Mouse (Mus musculus) thymus, adult 2 months (tissue): ENCODE measurements around the gene Mipol1.

ENCODE experiments used
- CTCF ChIP-seq: fragments of 200-500 bp; IDR thresholded peaks from 2 replicates; pipeline ENCODE4 v1.5.1; 2012; ENCODE audit warnings: mild to moderate bottlenecking, control low read depth, low read length, moderate library complexity, borderline replicate concordance; ENCODE audit not compliant: control insufficient read depth, poor library complexity, insufficient read depth; ENCODE audit errors: extremely low read depth
- POLR2A ChIP-seq: fragments of 200-500 bp; IDR thresholded peaks from 2 replicates; pipeline ENCODE4 v1.6.1; 2012; ENCODE audit warnings: mild to moderate bottlenecking, low read length, control low read depth, moderate library complexity; ENCODE audit not compliant: control insufficient read depth, poor library complexity, insufficient read depth; ENCODE audit errors: extremely low read depth

DNA sequence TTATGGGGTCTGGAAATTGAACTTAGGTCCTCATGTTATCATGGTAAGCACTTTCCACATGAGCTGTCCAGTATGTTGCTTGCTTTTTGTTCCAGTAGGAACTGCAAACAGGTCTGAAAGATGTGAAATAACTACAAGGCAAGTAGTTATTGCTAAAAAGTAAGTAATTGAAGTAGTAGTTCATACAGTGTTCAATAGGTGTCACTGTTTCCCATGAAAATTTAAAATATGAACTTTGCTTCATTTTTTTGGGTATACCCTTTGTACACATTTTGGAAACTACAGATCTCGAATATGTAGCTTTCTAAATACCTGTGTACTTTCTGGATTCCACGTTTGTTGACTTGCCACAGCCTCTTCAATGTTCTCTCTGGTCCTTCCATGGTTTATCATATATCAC lies 28.3 kb downstream of the Mipol1 start:
- TF ChIP-seq POLR2A = no peak
- TF ChIP-seq CTCF = no peak
